Mouse (Mus musculus): ENCODE data around the gene Eif4b.

GRCm38 (mm10) chr15:102133314-102133713, 59.7 kb downstream of the Eif4b start:
- no peak for TF ChIP-seq CTCF (IDR thresholded peaks at IDR 0.05; ENCODE audit: extremely low read depth, insufficient read depth, insufficient read length, insufficient replicate concordance)
- no peak for TF ChIP-seq POLR2A (IDR thresholded peaks at IDR 0.05; ENCODE audit: low read depth, low read length)

Data from spleen, adult 2 months (tissue).